Mouse (Mus musculus) ES-E14 (cell line): ENCODE data around the gene Srsf1. TPM values are rescaled to one million over a fixed set of nuclear protein-coding genes. Genes with fewer than 3 reads are reported as not detected.

ENCODE experiments used
- DNase-seq: peaks from one replicate; pipeline ENCODE4 v3.0.0-alpha.2; 2013; ENCODE audit warnings: low read depth, low spot score
- H3K27ac ChIP-seq: 2 replicates; pipeline ENCODE4 v1.5.1; 2012; ENCODE audit warnings: low read depth, mild to moderate bottlenecking, low read length, moderate library complexity, mixed read lengths; ENCODE audit not compliant: poor library complexity, insufficient read depth, severe bottlenecking
- H3K36me3 ChIP-seq: 2 replicates; pipeline ENCODE4 v1.6.1; 2012; ENCODE audit warnings: mild to moderate bottlenecking, low read length, moderate library complexity, mixed read lengths; ENCODE audit not compliant: control insufficient read depth, poor library complexity, insufficient read depth, severe bottlenecking
- H3K4me1 ChIP-seq, 2 experiments: fragments of 150-350 bp in 1 of 2; sonication (generic) in 1 of 2; 2 replicates each; pipeline ENCODE4 v1.6.1; 2012; ENCODE audit warnings: low read length in 2 of 2, mild to moderate bottlenecking in 1 of 2, mixed read lengths in 1 of 2; ENCODE audit not compliant: control insufficient read depth in 2 of 2, insufficient read depth in 2 of 2, poor library complexity in 1 of 2
- H3K4me3 ChIP-seq, 2 experiments: fragments of 150-350 bp in 1 of 2; sonication (generic) in 1 of 2; 2 replicates each; pipeline ENCODE4 v1.5.1; 2012; ENCODE audit warnings: low read length in 2 of 2, low read depth in 1 of 2, mild to moderate bottlenecking in 1 of 2, mixed read lengths in 1 of 2; ENCODE audit not compliant: insufficient read depth in 1 of 2, poor library complexity in 1 of 2, severe bottlenecking in 1 of 2
- H3K9ac ChIP-seq: 2 replicates; pipeline ENCODE4 v1.6.1; 2012; ENCODE audit warnings: low read depth, mild to moderate bottlenecking, low read length, mixed read lengths; ENCODE audit not compliant: poor library complexity, insufficient read depth, severe bottlenecking
- H3K9me3 ChIP-seq: fragments of 150-350 bp; sonication (generic); 2 replicates; pipeline ENCODE4 v1.6.1; 2012; ENCODE audit warnings: low read depth, mild to moderate bottlenecking, low read length; ENCODE audit not compliant: control insufficient read depth, insufficient read depth
- CHD2 ChIP-seq: IDR thresholded peaks from 2 replicates; pipeline ENCODE4 v1.6.1; 2014; ENCODE audit warnings: mild to moderate bottlenecking, low read depth, low read length, inconsistent platforms
- HCFC1 ChIP-seq: IDR thresholded peaks from 2 replicates; pipeline ENCODE4 v1.6.1; 2012; ENCODE audit warnings: low read length, inconsistent platforms, borderline replicate concordance; ENCODE audit not compliant: insufficient read depth
- MAFK ChIP-seq: IDR thresholded peaks from 2 replicates; pipeline ENCODE4 v1.6.1; 2014; ENCODE audit warnings: mild to moderate bottlenecking, low read depth, low read length, inconsistent platforms; ENCODE audit not compliant: insufficient read depth
- ZC3H11A ChIP-seq: IDR thresholded peaks from 2 replicates; pipeline ENCODE4 v1.6.1; 2012; ENCODE audit warnings: low read depth, mild to moderate bottlenecking, inconsistent platforms, low read length, borderline replicate concordance
- ZNF384 ChIP-seq: IDR thresholded peaks from 2 replicates; pipeline ENCODE4 v1.6.1; 2012; ENCODE audit warnings: low read depth, low read length, inconsistent platforms
- in situ Hi-C, 2 experiments: fragments of 600-800 bp; cut with MboI; formaldehyde crosslinking; loops; one replicate each; pipeline ENCODE4 v1.15.1; 2025; ENCODE audit warnings: low sequenced_read_pairs in 2 of 2, inconsistent platforms in 1 of 2; ENCODE audit not compliant: unreplicated experiment in 2 of 2
- total RNA-seq: library from RNA; depleted of rRNA; stranded (reverse); fragments of 300-350 nt; gene quantifications from 2 replicates; pipeline ENCODE4 v1.2.3, GENCODE M21; 2012

Gene Srsf1
- total RNA-seq, 1 experiment, result 432 TPM

- Histone ChIP-seq H3K4me1 (peaks cover 2 to 20% of the 10 kb centered on the region in 2 experiments; a peak in 2 of 4 replicates), H3K9me3 (no peaks in the 10 kb centered on the region), H3K4me3 (no peak overlapping the region), H3K36me3 (no peaks in the 10 kb centered on the region), H3K9ac (no peak overlapping the region), H3K27ac (no peak overlapping the region)
- TF ChIP-seq HCFC1, result no peak
- TF ChIP-seq CHD2, result no peak
- TF ChIP-seq ZNF384, result no peak
- TF ChIP-seq ZC3H11A, result no peak
- TF ChIP-seq MAFK, result no peak
- in situ Hi-C loops, result no loop called here
- no peak for DNase-seq
Observed at GRCm38 (mm10) chr11:88012621-88013244, 34.4 kb upstream of the Srsf1 start.

- Histone ChIP-seq H3K9ac (no peak overlapping the region), H3K4me3 (no peak overlapping the region), H3K4me1 (peaks cover 2 to 20% of the 10 kb centered on the region in 2 experiments; a peak in 2 of 4 replicates), H3K36me3 (no peaks in the 10 kb centered on the region), H3K27ac (no peak overlapping the region), H3K9me3 (no peaks in the 10 kb centered on the region)
- TF ChIP-seq CHD2, result no peak
- no peak for TF ChIP-seq HCFC1
- TF ChIP-seq MAFK, result no peak
- no peak for TF ChIP-seq ZC3H11A
- TF ChIP-seq ZNF384, result no peak
- no peak for DNase-seq
- in situ Hi-C loops, result no loop called here
Observed at GRCm38 (mm10) chr11:88013632-88014031, 33.5 kb upstream of the Srsf1 start.

GRCm38 (mm10) chr11:88015161-88015560 is 32.0 kb upstream of the Srsf1 start:
- TF ChIP-seq ZNF384 (peak; percentile 60; the same call in 1 of the 2 replicates), HCFC1 (no peak)
- in situ Hi-C loops, result no loop called here
- H3K9ac ChIP-seq, result peak overlapping the region; percentile 10; the same call in 1 of the 2 replicates

GRCm38 (mm10) chr11:88015795-88016194 is 31.4 kb upstream of the Srsf1 start:
- no peak for TF ChIP-seq MAFK
- no peak for TF ChIP-seq ZC3H11A
- no peak for TF ChIP-seq CHD2
- no peak for TF ChIP-seq ZNF384
- TF ChIP-seq HCFC1, result no peak
- H3K4me3 ChIP-seq, result peak overlapping the region in 1 of 2 experiments; percentile 2; a peak in 2 of 4 replicates
- H3K27ac ChIP-seq, result peak overlapping the region; percentile 27; the same call in 1 of the 2 replicates
- H3K4me1 ChIP-seq, result peaks cover 2 to 12% of the 10 kb centered on the region in 2 experiments; a peak in 2 of 4 replicates
- no peaks in the 10 kb centered on the region for H3K9me3 ChIP-seq
- no peaks in the 10 kb centered on the region for H3K36me3 ChIP-seq
- DNase-seq, result no peak
- H3K9ac ChIP-seq, result peak overlapping the region; percentile 10; the same call in 1 of the 2 replicates
- in situ Hi-C loops, result no loop called here

More at GRCm38 (mm10) chr11:88015161-88015560, 32.0 kb upstream of the Srsf1 start:
- Histone ChIP-seq H3K36me3 (no peaks in the 10 kb centered on the region), H3K4me1 (peaks cover 2 to 13% of the 10 kb centered on the region in 2 experiments; a peak in 2 of 4 replicates), H3K9me3 (no peaks in the 10 kb centered on the region), H3K4me3 (peak overlapping the region; percentile 2 to 32; a peak in 3 of 4 replicates), H3K27ac (peak overlapping the region; percentile 27; the same call in 1 of the 2 replicates)
- DNase-seq, result no peak
